Mouse (Mus musculus): Measurements from ENCODE around the gene Gm42517. TPM values are rescaled to one million over a fixed set of nuclear protein-coding genes. Genes with fewer than 3 reads are reported as not detected.

Gm42517 gene
- polyA plus RNA-seq, 1 experiment from 2014 or later, result 4.3 TPM

DNA sequence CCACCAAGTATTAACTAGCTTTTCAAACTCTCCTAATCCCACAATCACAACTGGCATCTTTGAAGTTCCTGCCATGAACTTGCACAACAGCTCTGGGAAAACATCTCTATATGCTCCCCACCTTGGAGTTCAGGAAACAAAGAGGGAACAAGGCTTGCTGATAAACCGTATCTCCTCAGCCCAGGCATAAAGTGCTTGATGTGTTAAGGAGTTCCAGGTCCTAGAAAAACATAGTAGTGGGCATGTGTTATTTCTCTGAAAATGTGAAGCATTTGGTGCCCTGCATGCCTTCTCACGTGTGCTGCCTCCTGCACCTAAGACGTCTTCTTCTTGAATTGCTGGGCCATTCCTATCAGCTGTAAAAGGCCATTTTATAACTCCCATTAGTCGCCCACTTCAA is 30.3 kb downstream of the Gm42517 start:
- Histone ChIP-seq H3K9ac (no peak overlapping the region), H3K4me3 (replicated peaks; ENCODE audit: low read length) (no peak overlapping the region), H3K27me3 (ENCODE audit: control insufficient read depth, insufficient read depth, low read length) (no peaks in the 10 kb centered on the region), H3K4me2 (replicated peaks) (no peak overlapping the region), H3K4me1 (replicated peaks; ENCODE audit: control insufficient read depth, insufficient read depth, low read length) (no peaks in the 10 kb centered on the region), H3K9me3 (ENCODE audit: control insufficient read depth, low read length) (no peaks in the 10 kb centered on the region), H3K36me3 (replicated peaks; ENCODE audit: control insufficient read depth, insufficient read depth) (peaks cover 46% of the 10 kb centered on the region), H3K27ac (no peak overlapping the region)
- 87% methylated on average over 4 of the region's 4 CpGs for WGBS
- ATAC-seq (ENCODE audit: low FRiP score), result no peak
- no peak for DNase-seq (ENCODE audit: low spot score)

DNA sequence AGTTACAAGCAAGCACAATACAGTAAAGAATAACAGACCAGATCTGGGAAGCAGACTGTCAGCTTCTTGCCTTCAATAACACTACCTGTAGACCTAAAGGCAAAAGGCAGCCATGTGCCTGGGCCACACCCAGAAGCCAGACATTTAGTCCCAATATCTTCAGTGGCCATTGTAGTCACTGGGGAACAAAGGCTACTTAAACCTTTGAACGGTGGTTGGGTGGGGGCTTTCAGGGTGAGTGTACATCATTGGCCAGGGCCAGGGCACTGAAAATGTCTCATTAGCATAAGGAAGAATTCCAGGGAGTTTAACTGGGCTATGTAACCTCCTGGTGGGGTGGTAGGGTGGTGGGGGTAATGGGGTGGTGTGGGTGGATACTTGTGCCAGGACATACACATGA is 36.7 kb downstream of the Gm42517 start:
- DNase-seq (ENCODE audit: low spot score), result no peak
- no peak overlapping the region for H3K4me2 ChIP-seq (replicated peaks)
- H3K27me3 ChIP-seq (ENCODE audit: control insufficient read depth, insufficient read depth, low read length), result no peaks in the 10 kb centered on the region
- no peaks in the 10 kb centered on the region for H3K4me1 ChIP-seq (replicated peaks; ENCODE audit: control insufficient read depth, insufficient read depth, low read length)
- peaks cover 60% of the 10 kb centered on the region for H3K36me3 ChIP-seq (replicated peaks; ENCODE audit: control insufficient read depth, insufficient read depth)
- no peaks in the 10 kb centered on the region for H3K9me3 ChIP-seq (ENCODE audit: control insufficient read depth, low read length)
- H3K9ac ChIP-seq, result no peak overlapping the region
- no peak overlapping the region for H3K27ac ChIP-seq
- no peak for ATAC-seq (ENCODE audit: low FRiP score)
- H3K4me3 ChIP-seq (replicated peaks; ENCODE audit: low read length), result no peak overlapping the region
- WGBS, result 92% methylated on average over 1 of the region's 1 CpGs

Other genes with a start within 250 kb of the Gm42517 start
- gene Tmed5, start 235.3 kb downstream of the Gm42517 start, polyA plus RNA-seq (2014; fragmentation: Nextera tagmentation; extraction: Ambion mirVana), result 24.8 and 25.4 TPM in 2 replicates
- 1.9 and 2.4 TPM in 2 replicates for gene Ccdc18, start 235.0 kb downstream of the Gm42517 start, polyA plus RNA-seq (2014; fragmentation: Nextera tagmentation; extraction: Ambion mirVana)
- gene Dr1, start 99.0 kb downstream of the Gm42517 start, polyA plus RNA-seq (2014; fragmentation: Nextera tagmentation; extraction: Ambion mirVana), result 45.7 and 52.3 TPM in 2 replicates
- 2.3 and 2.9 TPM in 2 replicates for gene Pigg, start 55.3 kb downstream of the Gm42517 start, polyA plus RNA-seq (2014; fragmentation: Nextera tagmentation; extraction: Ambion mirVana)
- 0.28 TPM in 1 of 2 replicates, not detected in the other for gene Pde6b, start 20.5 kb upstream of the Gm42517 start, polyA plus RNA-seq (2014; fragmentation: Nextera tagmentation; extraction: Ambion mirVana)
- 425 and 497 TPM in 2 replicates for gene Atp5k, start 66.5 kb upstream of the Gm42517 start, polyA plus RNA-seq (2014; fragmentation: Nextera tagmentation; extraction: Ambion mirVana)
- gene Mfsd7a, start 81.0 kb upstream of the Gm42517 start, polyA plus RNA-seq (2014; fragmentation: Nextera tagmentation; extraction: Ambion mirVana), result 0.08 TPM in 1 of 2 replicates, not detected in the other
- gene Pcgf3, start 93.3 kb upstream of the Gm42517 start, polyA plus RNA-seq (2014; fragmentation: Nextera tagmentation; extraction: Ambion mirVana), result 31.2 and 33.4 TPM in 2 replicates
- gene Cplx1, start 182.1 kb upstream of the Gm42517 start, polyA plus RNA-seq (2014; fragmentation: Nextera tagmentation; extraction: Ambion mirVana), result 169 and 208 TPM in 2 replicates